Mouse (Mus musculus) forelimb bud, embryonic 11.5 days (tissue): ENCODE measurements around the gene Gm9008.
"Not testable (repeated sequence)": the region's sequence is repeated elsewhere in the genome, so short reads cannot be mapped to it uniquely, and the experiment has no call there.

Experiments
- DNase-seq: peaks from one replicate; pipeline ENCODE4 v3.0.0-alpha.2; 2012; ENCODE audit warnings: low read depth, low spot score

Gene Gm9008

GRCm38 (mm10) chr6:76497054-76497835, at the start of gene Gm9008:
Gene Gm9008 (minus strand): TSS chr6:76497784.
- not testable (repeated sequence) for DNase-seq

GRCm38 (mm10) chr6:76521975-76522641, 24.5 kb upstream of the Gm9008 start:
- DNase-seq, result no peak

DNA sequence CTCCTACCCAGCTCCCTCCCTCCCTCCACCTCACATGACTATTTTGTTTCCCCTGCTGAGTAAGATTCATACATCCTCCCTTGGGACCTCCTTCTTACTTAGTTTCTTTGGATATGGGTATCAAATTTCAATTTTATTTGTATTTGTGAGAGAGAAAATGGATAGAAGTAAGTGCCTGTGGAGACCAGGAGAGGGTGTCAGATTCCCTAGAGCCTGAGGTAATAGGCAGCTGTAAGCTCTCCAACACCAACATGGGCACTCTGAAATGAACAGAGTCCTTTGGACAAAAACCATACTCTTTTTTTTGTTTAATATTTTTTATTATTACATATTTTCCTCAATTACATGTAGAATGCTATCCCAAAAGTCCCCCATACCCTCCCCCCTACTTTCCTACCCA, 12.6 kb upstream of the Gm9008 start:
- no peak for DNase-seq

- DNase-seq, result not testable (repeated sequence)
These were observed 1.2 kb downstream of the Gm9008 start for GRCm38 (mm10) chr6:76496335-76496734.

DNA sequence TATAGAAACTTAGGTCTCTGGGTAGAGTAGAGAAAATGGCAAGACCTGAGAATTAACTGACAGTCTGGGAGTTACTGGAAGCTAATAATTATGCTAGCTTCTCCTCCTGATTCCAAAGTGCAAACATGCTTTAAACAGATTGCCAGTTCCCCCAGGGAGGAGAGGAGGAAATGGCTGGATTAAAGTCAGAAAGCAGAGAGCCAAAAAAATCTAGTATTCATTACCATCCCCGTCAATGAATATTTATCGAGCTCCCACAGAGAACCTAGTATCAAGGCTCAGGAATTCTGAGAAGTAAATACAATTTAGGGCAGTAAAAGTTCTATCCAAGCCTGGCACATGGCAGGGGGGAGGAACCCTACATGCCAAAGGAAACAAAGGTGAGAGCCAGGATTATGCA, 29.4 kb downstream of the Gm9008 start:
- no peak for DNase-seq
